Mouse (Mus musculus) cerebellum, adult 18-20 months (tissue): Measurements from ENCODE around the gene Kif16b.

Source experiments
- DNase-seq, 2 experiments: peaks; one replicate each; pipeline ENCODE4 v3.0.0; 2021

Kif16b gene

DNA sequence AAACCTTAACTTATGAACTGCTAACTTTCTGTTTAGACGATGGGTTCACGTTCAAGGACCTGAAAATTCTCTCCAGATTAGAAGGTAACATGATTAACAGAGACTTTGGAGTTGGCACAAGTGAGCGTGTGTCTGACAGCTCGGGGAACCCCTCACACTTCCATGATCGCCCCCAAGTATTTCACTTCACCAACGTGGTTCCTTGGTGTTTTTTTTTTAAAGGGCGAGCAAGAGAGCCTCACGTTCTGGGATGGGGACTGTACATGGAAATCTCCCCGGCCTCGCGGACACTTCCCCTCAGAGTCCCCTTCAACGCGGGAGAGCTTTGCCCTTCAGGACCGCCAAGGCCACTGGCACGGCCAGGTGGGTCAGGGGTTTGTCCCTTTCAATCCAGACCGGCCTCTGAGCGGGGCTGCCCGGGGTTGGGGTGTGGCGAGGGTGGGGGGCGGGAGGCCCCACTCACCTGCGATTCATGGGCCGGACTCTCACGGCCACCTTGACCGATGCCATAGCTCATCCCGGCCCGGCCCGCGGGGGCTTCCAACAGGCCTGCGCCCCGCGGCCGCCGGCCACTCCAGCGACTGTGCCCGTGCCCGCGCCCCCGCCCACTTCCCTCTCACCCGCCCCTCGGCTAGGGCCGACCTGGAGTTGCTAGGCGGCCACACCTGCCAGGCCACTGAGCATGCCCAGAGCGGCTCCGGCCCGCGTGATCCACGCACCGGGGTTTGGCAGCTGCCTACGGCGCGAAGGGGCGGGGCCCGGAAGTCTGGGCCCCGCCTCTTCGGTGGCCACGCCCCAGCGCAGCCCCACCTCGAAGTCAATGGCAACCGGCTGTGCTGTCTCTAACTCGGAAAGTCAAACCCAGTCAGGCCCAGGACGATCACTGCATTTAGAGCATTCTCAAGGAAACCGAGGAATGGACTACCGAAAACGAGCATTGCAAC lies at the start of gene Kif16b:
TSS of gene Kif16b (minus strand) at position 670 of the 944 bp plus-strand sequence.
- DNase-seq: peak; percentile 91 to 93

GRCm38 (mm10) chr2:142940899-142941642 lies 39.7 kb upstream of the Kif16b start:
- no peak for DNase-seq

DNA sequence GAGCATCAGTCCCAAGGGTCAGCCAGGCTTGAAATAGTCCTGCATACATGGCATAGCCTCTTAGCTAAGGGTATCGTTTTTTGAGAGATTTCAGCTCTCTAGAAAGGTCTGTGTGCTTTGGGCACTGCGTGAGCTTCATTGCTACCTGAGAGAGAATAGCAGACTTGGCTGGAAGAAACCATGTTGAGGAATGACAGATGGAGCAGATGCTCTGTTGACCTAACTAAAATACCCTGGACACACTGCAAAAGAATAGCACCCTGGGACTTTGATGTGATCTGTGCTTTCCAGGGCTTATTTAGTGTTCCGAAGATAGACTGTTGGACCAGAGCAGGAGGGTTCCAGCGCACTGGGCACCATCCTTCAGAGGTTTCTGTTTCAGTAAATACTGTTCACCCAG lies 29.1 kb upstream of the Kif16b start:
- DNase-seq: peak; percentile 21 to 27

GRCm38 (mm10) chr2:142929226-142930112 lies 28.1 kb upstream of the Kif16b start:
- no peak for DNase-seq

DNA sequence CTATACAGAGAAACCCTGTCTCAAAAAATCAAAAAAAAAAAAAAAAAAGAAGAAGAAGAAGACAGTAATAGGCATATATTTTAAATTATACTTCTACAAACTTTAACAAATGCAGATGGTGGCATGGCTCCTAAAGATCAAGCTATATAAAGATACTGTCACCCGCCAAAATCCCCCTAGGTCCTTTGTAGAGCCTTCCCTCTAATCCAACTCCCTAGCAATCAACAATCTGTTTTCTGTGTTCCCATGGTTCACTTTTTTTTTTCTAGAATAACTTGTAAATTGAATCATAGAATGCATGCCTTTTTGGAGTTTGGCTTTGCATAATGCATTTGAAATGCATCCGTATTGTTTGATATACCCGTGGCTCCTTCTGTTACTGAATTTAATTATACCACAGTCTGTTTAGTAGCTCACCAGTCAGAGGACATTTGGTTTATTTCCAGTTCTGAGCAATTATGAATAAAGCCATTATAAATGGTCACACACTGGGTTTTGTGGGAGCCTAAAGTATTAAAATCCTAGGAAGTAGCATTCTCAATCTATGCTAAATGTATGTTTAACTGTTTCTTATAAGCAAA lies 9.6 kb upstream of the Kif16b start:
- DNase-seq: no peak

- DNase-seq: no peak
These were observed 7.9 kb upstream of the Kif16b start for GRCm38 (mm10) chr2:142909213-142909612.

DNA sequence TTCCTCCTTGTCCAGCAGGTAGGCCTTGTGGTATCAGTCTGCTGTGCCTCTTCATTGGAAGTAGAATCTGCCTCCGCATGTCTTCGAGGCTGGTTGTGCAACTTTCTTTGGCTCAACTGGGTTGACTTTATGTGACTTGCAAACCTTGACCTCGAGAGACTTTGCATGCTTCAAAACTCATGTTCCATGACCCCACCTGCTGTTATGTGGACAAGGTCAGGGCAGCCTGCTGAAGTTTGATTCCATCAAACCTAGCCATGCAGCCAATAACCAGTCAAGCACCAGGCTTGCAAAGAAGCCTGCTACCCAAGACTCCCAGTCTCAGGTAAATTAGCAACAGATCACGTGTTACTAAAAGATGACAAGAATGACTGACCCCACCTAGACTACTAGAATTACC lies 5.7 kb upstream of the Kif16b start:
- no peak for DNase-seq

- peak; percentile 94 to 95 for DNase-seq
These were observed 1.9 kb upstream of the Kif16b start for GRCm38 (mm10) chr2:142902905-142903895.

- peak; percentile 14 to 17 for DNase-seq
These were observed 1.0 kb downstream of the Kif16b start for GRCm38 (mm10) chr2:142900120-142900861.

DNA sequence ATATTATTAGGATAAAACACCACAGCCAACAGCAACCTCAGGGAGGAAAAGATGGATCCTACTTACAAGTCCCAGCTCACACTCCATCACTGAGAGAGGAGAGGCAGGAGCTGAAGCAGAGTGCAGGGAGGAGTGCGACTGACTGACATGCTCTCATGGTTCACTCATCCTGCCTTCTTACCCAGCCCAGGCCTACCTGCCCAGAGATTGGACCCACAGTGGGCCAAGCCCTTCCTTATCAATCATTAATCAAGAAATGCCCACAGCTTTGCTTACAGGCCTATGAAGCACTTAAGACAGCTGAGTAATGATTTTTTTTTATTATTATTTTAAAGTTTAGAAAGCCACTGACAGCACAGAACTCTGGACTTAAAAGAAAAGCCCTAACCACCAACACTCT lies 7.6 kb downstream of the Kif16b start:
- no peak for DNase-seq

GRCm38 (mm10) chr2:142891283-142891682 lies 10.0 kb downstream of the Kif16b start:
- no peak for DNase-seq

DNA sequence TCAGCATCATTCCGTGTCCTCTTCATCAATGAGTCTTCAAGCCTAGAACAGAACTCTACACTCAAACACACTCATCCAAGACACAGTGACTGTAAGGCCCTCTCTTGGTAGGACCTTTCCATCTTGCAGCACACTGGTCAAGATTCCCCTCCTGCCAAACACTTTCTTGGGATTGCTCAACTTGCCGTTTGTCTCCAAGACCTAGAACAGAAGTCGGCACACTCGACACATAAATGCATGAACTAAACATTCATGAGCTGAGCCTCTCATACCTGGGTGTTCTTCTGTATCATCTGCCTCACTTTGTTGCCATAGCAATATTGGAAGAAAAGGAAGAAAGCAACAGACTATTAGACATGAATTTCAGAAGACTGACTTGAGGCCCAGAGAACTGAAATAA lies 16.9 kb downstream of the Kif16b start:
- no peak for DNase-seq

GRCm38 (mm10) chr2:142883625-142883994 lies 17.7 kb downstream of the Kif16b start:
- DNase-seq: no peak

GRCm38 (mm10) chr2:142882871-142883624 lies 18.3 kb downstream of the Kif16b start:
- DNase-seq: peak in 1 of 2 experiments; percentile 27

GRCm38 (mm10) chr2:142882466-142882865 lies 18.9 kb downstream of the Kif16b start:
- DNase-seq: no peak

DNA sequence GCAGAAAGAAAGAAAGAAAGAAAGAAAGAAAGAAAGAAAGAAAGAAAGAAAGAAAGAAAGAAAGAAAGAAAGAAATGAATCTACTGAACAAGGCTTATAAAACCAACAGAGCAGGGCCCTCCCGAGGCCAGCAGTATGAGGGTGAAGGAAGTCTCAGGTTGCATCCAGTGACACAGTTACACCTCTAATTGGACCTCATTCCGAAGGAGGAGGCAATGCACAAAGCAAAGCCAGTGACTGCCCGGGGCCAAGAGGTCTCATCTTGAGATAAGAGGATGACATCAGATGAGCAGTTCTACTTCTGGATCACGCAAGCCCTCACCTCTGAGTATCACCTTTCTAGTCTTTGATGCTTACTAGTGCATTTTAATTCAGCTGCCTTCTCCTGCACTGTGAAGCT lies 20.2 kb downstream of the Kif16b start:
- no peak for DNase-seq

GRCm38 (mm10) chr2:142879257-142879818 lies 22.0 kb downstream of the Kif16b start:
- no peak for DNase-seq

- DNase-seq: no peak
These were observed 24.7 kb downstream of the Kif16b start for GRCm38 (mm10) chr2:142876636-142877035.

DNA sequence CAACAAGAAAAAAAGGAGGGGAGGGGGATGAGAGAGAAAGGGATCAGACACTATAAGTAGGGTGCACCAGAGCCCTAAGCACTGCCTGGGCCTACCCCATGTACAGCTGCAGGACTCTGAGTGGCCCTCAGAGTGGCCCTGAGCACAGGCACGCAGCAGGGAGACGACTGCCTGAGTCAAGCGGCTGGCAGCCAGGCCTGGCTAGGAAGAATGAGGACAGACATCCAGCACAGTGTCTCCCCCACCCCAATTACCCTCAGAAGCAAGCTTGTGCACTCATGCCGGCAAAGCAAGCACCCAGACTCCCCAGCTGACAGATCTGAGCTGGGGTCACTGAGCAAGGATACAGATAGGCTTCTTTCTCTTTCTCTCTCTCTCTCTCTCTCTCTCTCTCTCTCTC lies 25.4 kb downstream of the Kif16b start:
- DNase-seq: no peak
